Mouse (Mus musculus) erythroblast, embryonic 14.5 days (primary cell): Measurements from ENCODE around the gene Cln3. TPM values are rescaled to one million over a fixed set of nuclear protein-coding genes. Genes with fewer than 3 reads are reported as not detected.

ENCODE experiments used
- H3K27me3 ChIP-seq: 2 replicates; pipeline ENCODE4 v1.6.1; 2012; ENCODE audit warnings: inconsistent platforms; ENCODE audit not compliant: control insufficient read depth
- H3K36me3 ChIP-seq: 2 replicates; pipeline ENCODE4 v1.6.1; 2012; ENCODE audit warnings: mild to moderate bottlenecking, inconsistent platforms; ENCODE audit not compliant: control insufficient read depth
- H3K4me1 ChIP-seq: 2 replicates; pipeline ENCODE4 v1.6.1; 2012; ENCODE audit warnings: inconsistent platforms; ENCODE audit not compliant: control insufficient read depth
- H3K4me3 ChIP-seq: replicated peaks from 2 replicates; pipeline ENCODE3; 2012; ENCODE audit warnings: moderate library complexity, mild to moderate bottlenecking, inconsistent platforms
- H3K9me3 ChIP-seq: 2 replicates; pipeline ENCODE4 v1.6.1; 2012; ENCODE audit warnings: low read length, inconsistent platforms, mixed read lengths; ENCODE audit not compliant: control insufficient read depth
- GATA1 ChIP-seq: IDR thresholded peaks from 2 replicates; pipeline ENCODE4 v1.6.1; 2012; ENCODE audit warnings: low read length, inconsistent platforms, mixed read lengths
- TAL1 ChIP-seq: IDR thresholded peaks from 3 replicates; pipeline ENCODE4 v1.6.1; 2012; ENCODE audit warnings: low read length, inconsistent platforms, mixed read lengths
- polyA plus RNA-seq: library from polyadenylated mRNA; stranded (reverse); fragments of >175 nt; gene quantifications from 2 replicates; pipeline ENCODE4 v1.2.3, GENCODE M21; 2012

Cln3 gene
- polyA plus RNA-seq, 1 experiment, result 0.14 TPM

GRCm38 (mm10) chr7:126623381-126623780 is 37.8 kb upstream of the Cln3 start:
- Histone ChIP-seq H3K27me3 (no peaks in the 10 kb centered on the region), H3K4me3 (no peak overlapping the region), H3K9me3 (no peaks in the 10 kb centered on the region), H3K36me3 (no peaks in the 10 kb centered on the region), H3K4me1 (peaks cover 47% of the 10 kb centered on the region)
- TF ChIP-seq TAL1 (no peak), GATA1 (no peak)

GRCm38 (mm10) chr7:126621452-126622359 is 36.1 kb upstream of the Cln3 start:
- Histone ChIP-seq H3K9me3 (no peaks in the 10 kb centered on the region), H3K4me1 (peaks cover 47% of the 10 kb centered on the region), H3K27me3 (no peaks in the 10 kb centered on the region), H3K4me3 (no peak overlapping the region), H3K36me3 (no peaks in the 10 kb centered on the region)
- TF ChIP-seq GATA1 (no peak), TAL1 (no peak)

GRCm38 (mm10) chr7:126619559-126620275 is 34.1 kb upstream of the Cln3 start:
- no peaks in the 10 kb centered on the region for H3K36me3 ChIP-seq
- no peaks in the 10 kb centered on the region for H3K27me3 ChIP-seq
- TF ChIP-seq TAL1 (no peak), GATA1 (no peak)
- no peaks in the 10 kb centered on the region for H3K9me3 ChIP-seq
- H3K4me1 ChIP-seq, result peaks cover 32% of the 10 kb centered on the region
- H3K4me3 ChIP-seq, result no peak overlapping the region

- Histone ChIP-seq H3K27me3 (no peaks in the 10 kb centered on the region), H3K4me1 (peaks cover 7% of the 10 kb centered on the region), H3K4me3 (no peak overlapping the region), H3K36me3 (no peaks in the 10 kb centered on the region), H3K9me3 (no peaks in the 10 kb centered on the region)
- TF ChIP-seq GATA1, result no peak
- no peak for TF ChIP-seq TAL1
These were observed 31.1 kb upstream of the Cln3 start for GRCm38 (mm10) chr7:126616707-126617106.

- Histone ChIP-seq H3K27me3 (no peaks in the 10 kb centered on the region), H3K4me3 (no peak overlapping the region), H3K36me3 (no peaks in the 10 kb centered on the region), H3K9me3 (no peaks in the 10 kb centered on the region), H3K4me1 (peaks cover 2% of the 10 kb centered on the region; the same call in 1 of the 2 replicates)
- no peak for TF ChIP-seq TAL1
- no peak for TF ChIP-seq GATA1
These were observed 27.1 kb upstream of the Cln3 start for GRCm38 (mm10) chr7:126612736-126613135.

- Histone ChIP-seq H3K9me3 (no peaks in the 10 kb centered on the region), H3K4me3 (no peak overlapping the region), H3K4me1 (peaks cover 2% of the 10 kb centered on the region; the same call in 1 of the 2 replicates), H3K27me3 (no peaks in the 10 kb centered on the region), H3K36me3 (no peaks in the 10 kb centered on the region)
- no peak for TF ChIP-seq TAL1
- no peak for TF ChIP-seq GATA1
These were observed 22.2 kb upstream of the Cln3 start for GRCm38 (mm10) chr7:126607796-126608195.

- no peak for TF ChIP-seq TAL1
- TF ChIP-seq GATA1, result no peak
- peaks cover 2% of the 10 kb centered on the region; the same call in 1 of the 2 replicates for H3K4me1 ChIP-seq
These were observed 21.4 kb upstream of the Cln3 start for GRCm38 (mm10) chr7:126607064-126607463.

GRCm38 (mm10) chr7:126606611-126607010 is 21.0 kb upstream of the Cln3 start:
- TF ChIP-seq TAL1 (no peak), GATA1 (no peak)
- H3K9me3 ChIP-seq, result no peaks in the 10 kb centered on the region
- H3K4me1 ChIP-seq, result peaks cover 2% of the 10 kb centered on the region; the same call in 1 of the 2 replicates
- H3K4me3 ChIP-seq, result no peak overlapping the region
- H3K27me3 ChIP-seq, result no peaks in the 10 kb centered on the region
- H3K36me3 ChIP-seq, result no peaks in the 10 kb centered on the region

More at GRCm38 (mm10) chr7:126607064-126607463, 21.4 kb upstream of the Cln3 start:
- Histone ChIP-seq H3K36me3 (no peaks in the 10 kb centered on the region), H3K9me3 (no peaks in the 10 kb centered on the region), H3K4me3 (no peak overlapping the region), H3K27me3 (no peaks in the 10 kb centered on the region)

GRCm38 (mm10) chr7:126602650-126603049 is 17.0 kb upstream of the Cln3 start:
- no peaks in the 10 kb centered on the region for H3K27me3 ChIP-seq
- no peaks in the 10 kb centered on the region for H3K9me3 ChIP-seq
- H3K4me1 ChIP-seq, result no peaks in the 10 kb centered on the region
- no peaks in the 10 kb centered on the region for H3K36me3 ChIP-seq
- no peak for TF ChIP-seq GATA1
- TF ChIP-seq TAL1, result no peak
- no peak overlapping the region for H3K4me3 ChIP-seq
